Mouse (Mus musculus) lung, adult 2 months (tissue): ENCODE measurements at regions not wholly inside any gene's neighbourhood (a gene's known extent, or its start where the extent isn't known, plus 50 kb on each side); places are given as distances from the start of the nearest gene placed in this dataset.

Source experiments
- CTCF ChIP-seq: fragments of 200-500 bp; IDR thresholded peaks from 2 replicates; pipeline ENCODE4 v1.5.1; 2011; ENCODE audit warnings: mild to moderate bottlenecking, low read length, control low read depth; ENCODE audit not compliant: insufficient read depth
- POLR2A ChIP-seq: fragments of 200-500 bp; IDR thresholded peaks from 2 replicates; pipeline ENCODE4 v1.6.1; 2011; ENCODE audit warnings: low read depth, mild to moderate bottlenecking, control low read depth, low read length, borderline replicate concordance; ENCODE audit errors: extremely low read depth

DNA sequence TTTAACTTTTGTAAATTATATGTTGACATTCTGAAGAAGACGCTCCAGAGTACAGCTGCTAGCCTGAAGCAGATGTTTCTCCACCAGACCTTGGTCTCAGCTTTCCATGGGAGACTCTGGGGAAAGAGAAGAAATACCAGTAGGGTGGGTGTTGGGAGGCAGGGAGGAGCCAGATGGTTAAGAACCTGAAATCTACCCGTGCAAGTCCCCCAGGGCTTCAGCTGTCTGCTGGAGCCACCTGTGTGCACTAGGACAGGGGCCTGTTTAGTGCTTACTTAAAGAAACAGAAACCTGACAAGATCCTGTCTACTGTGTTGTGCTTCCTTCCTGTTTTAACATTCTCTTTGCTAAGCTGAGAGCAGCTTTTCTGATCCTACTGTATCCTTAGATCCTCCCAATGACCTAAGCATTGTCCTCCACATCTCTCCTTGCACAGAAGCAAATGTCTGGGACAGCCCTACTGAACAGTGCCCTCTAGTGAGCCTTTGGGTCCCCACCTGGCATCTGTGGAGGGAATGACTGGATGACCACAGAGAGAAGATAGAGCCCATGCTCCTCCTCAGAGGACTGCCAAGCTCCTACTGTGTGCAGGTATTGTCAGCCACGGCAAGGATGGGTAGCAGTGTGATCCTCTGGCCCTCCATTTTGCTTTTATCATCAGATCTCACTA is 107.5 kb upstream of the Tpm1 start:
- TF ChIP-seq CTCF, result peak; percentile 64
- TF ChIP-seq POLR2A, result no peak
